Mouse (Mus musculus): ENCODE data around the gene Kcnk5.

GRCm38 (mm10) chr14:20134965-20135671 is 46.5 kb downstream of the Kcnk5 start:
- TF ChIP-seq CTCF (IDR thresholded peaks at IDR 0.05; ENCODE audit: insufficient read depth, low read length) (no peak), POLR2A (IDR thresholded peaks at IDR 0.05; ENCODE audit: borderline replicate concordance, extremely low read depth, low read depth, low read length) (no peak)
